Mouse (Mus musculus) spleen, adult 12 weeks (tissue): ENCODE data around the gene Cfap299.

Source experiments
- DNase-seq: peaks from one replicate; pipeline ENCODE4 v3.0.0; 2022; ENCODE audit warnings: low spot score

Gene Cfap299

GRCm38 (mm10) chr5:98651049-98651448, 321.9 kb downstream of the Cfap299 start:
- DNase-seq, result no peak

- no peak for DNase-seq
Observed at GRCm38 (mm10) chr5:98688254-98688653, 359.1 kb downstream of the Cfap299 start.

GRCm38 (mm10) chr5:98692070-98692469, 363.0 kb downstream of the Cfap299 start:
- DNase-seq, result no peak

GRCm38 (mm10) chr5:98696336-98696735, 367.2 kb downstream of the Cfap299 start:
- no peak for DNase-seq

- no peak for DNase-seq
Observed at GRCm38 (mm10) chr5:98703963-98704362, 374.9 kb downstream of the Cfap299 start.

- no peak for DNase-seq
Observed at GRCm38 (mm10) chr5:98706597-98706996, 377.5 kb downstream of the Cfap299 start.

GRCm38 (mm10) chr5:98715392-98715791, 386.3 kb downstream of the Cfap299 start:
- no peak for DNase-seq

- no peak for DNase-seq
Observed at GRCm38 (mm10) chr5:98732157-98733009, 403.3 kb downstream of the Cfap299 start.

- no peak for DNase-seq
Observed at GRCm38 (mm10) chr5:98733010-98733399, 403.9 kb downstream of the Cfap299 start.

GRCm38 (mm10) chr5:98761858-98762652, 433.0 kb downstream of the Cfap299 start:
- no peak for DNase-seq

- DNase-seq, result no peak
Observed at GRCm38 (mm10) chr5:98778588-98778987, 449.5 kb downstream of the Cfap299 start.

GRCm38 (mm10) chr5:98782066-98782465, 453.0 kb downstream of the Cfap299 start:
- no peak for DNase-seq

GRCm38 (mm10) chr5:98787735-98788134, 458.6 kb downstream of the Cfap299 start:
- DNase-seq, result no peak

- DNase-seq, result no peak
Observed at GRCm38 (mm10) chr5:98788568-98788967, 459.5 kb downstream of the Cfap299 start.

GRCm38 (mm10) chr5:98790894-98791607, 461.9 kb downstream of the Cfap299 start:
- DNase-seq, result no peak

GRCm38 (mm10) chr5:98801495-98801894, 472.4 kb downstream of the Cfap299 start:
- no peak for DNase-seq

- DNase-seq, result no peak
Observed at GRCm38 (mm10) chr5:98804761-98805160, 475.7 kb downstream of the Cfap299 start.

- no peak for DNase-seq
Observed at GRCm38 (mm10) chr5:98806492-98806891, 477.4 kb downstream of the Cfap299 start.

- no peak for DNase-seq
Observed at GRCm38 (mm10) chr5:98807022-98807421, 477.9 kb downstream of the Cfap299 start.

- no peak for DNase-seq
Observed at GRCm38 (mm10) chr5:98807953-98808352, 478.8 kb downstream of the Cfap299 start.

GRCm38 (mm10) chr5:98812380-98812779, 483.3 kb downstream of the Cfap299 start:
- no peak for DNase-seq

GRCm38 (mm10) chr5:98815269-98815668, 486.2 kb downstream of the Cfap299 start:
- no peak for DNase-seq
